Mouse (Mus musculus) liver, embryonic 14.5 days (tissue): Measurements from ENCODE around the gene Hoxc10.

Experiments
- CTCF ChIP-seq: IDR thresholded peaks from 2 replicates; pipeline ENCODE4 v1.5.1; 2016; ENCODE audit warnings: antibody characterized with exemption, low read depth, control low read depth
- EP300 ChIP-seq: IDR thresholded peaks from 2 replicates; pipeline ENCODE4 v1.6.1; 2016; ENCODE audit warnings: antibody characterized with exemption, low read depth

DNA sequence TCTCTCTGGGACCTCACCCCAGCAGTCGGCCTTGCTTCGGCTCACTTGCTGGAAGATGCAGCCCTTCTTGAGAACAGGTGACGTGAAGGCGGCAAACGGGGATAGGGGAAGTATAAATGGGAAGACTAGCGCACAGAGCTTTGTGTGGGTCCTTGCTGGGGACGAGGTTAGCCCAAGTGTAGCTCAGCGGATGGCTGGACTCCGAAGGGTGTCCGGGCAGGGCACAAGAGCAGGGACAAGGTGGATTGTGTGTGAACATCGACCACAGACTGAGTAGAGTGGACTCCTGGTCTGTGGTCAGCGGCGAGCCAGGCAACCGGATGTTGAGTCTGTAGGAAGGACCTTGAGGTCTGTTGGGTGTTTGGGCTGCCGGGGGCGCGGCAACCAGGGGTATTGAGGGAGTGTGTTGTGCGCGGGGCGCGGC is 9.1 kb downstream of the Hoxc10 start:
- no peak for TF ChIP-seq EP300
- TF ChIP-seq CTCF, result no peak
